In the genomic region with DNA sequence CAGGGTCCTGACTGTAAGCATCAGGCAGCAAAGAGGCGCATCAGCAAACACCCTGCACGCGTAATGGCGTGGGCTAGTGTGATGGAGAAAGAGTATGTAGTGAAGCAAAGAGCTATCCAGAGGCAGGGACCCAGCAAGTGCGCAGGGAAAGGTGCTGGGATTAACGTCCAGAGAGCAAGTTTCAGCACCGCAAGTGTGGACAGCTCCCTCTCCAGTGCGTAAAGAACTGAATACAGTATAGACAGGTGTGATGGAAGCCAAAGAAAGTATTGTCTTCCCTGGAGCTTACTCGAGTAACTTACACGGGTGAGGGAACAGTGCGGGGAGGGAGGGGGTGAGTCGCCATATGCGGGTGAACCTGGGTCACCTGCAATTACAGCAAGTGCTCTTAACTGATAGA, we compare ENCODE assay signal across 10 mouse cellular contexts.
DNase-seq lines count a peak whose midpoint lies in the region; ATAC-seq and TF ChIP-seq lines count a peak whose summit lies in the region.
"Had no signal": no experiment of that assay in that cellular context is flagged by ENCODE, and none has a peak within 500 bp of the region (broad histone marks: within the 10 kb centered on the region; RNA-seq: fewer than 3 reads in every experiment).

No protein-coding gene starts in this region.

- H3K27ac ChIP-seq in kidney, embryonic 14.5 days (ENCODE audit: low read depth, low read length): no peak overlapping the region
- 0 out of 2 replicates have a peak overlapping the region, but pooled peaks have one; percentile 18 for H3K27ac ChIP-seq in midbrain, postnatal 0 days (ENCODE audit: low read depth, low read length)
- H3K27ac ChIP-seq: lung, embryonic 15.5 days had no signal

- no peak overlapping the region for H3K9ac ChIP-seq in kidney, embryonic 14.5 days (ENCODE audit: low read depth, low read length)
- no peak overlapping the region for H3K9ac ChIP-seq in midbrain, postnatal 0 days (replicated peaks; ENCODE audit: low read length, poor library complexity, severe bottlenecking)
- H3K9ac ChIP-seq: lung, embryonic 15.5 days had no signal

- H3K36me3 ChIP-seq in kidney, embryonic 14.5 days (ENCODE audit: control insufficient read depth, insufficient read depth, low read length): no peaks in the 10 kb centered on the region
- H3K36me3 ChIP-seq in midbrain, postnatal 0 days (ENCODE audit: insufficient read depth, low read length): no peaks in the 10 kb centered on the region
- H3K36me3 ChIP-seq: G1E; lung, embryonic 15.5 days had no signal

- no peak for TF ChIP-seq CTCF in midbrain, postnatal 0 days (IDR thresholded peaks at IDR 0.05)

- H3K4me2 ChIP-seq in kidney, embryonic 14.5 days (replicated peaks; ENCODE audit: low read depth, low read length): no peak overlapping the region
- no peak overlapping the region for H3K4me2 ChIP-seq in midbrain, postnatal 0 days (ENCODE audit: low read depth, low read length, poor library complexity, severe bottlenecking)
- H3K4me2 ChIP-seq: lung, embryonic 15.5 days had no signal

- H3K4me3 ChIP-seq in kidney, embryonic 14.5 days (ENCODE audit: low read length): no peak overlapping the region
- no peak overlapping the region for H3K4me3 ChIP-seq in midbrain, postnatal 0 days (ENCODE audit: low read depth, low read length)
- H3K4me3 ChIP-seq: lung, embryonic 15.5 days had no signal

- peak; percentile 6 for DNase-seq in kidney, adult 11 months
- peak; percentile 55 to 57 for DNase-seq in adrenal gland, postnatal 36 days
- peak; percentile 80 for DNase-seq in kidney, postnatal 10 days
- DNase-seq in midbrain, postnatal 0 days (ENCODE audit: low spot score): no peak
- no peak for DNase-seq in natural killer cell, adult 2 months (ENCODE audit: low spot score in 2 of 2)

- H3K27me3 ChIP-seq in kidney, embryonic 14.5 days (ENCODE audit: control insufficient read depth, insufficient read depth, low read length): no peaks in the 10 kb centered on the region
- H3K27me3 ChIP-seq in midbrain, postnatal 0 days (ENCODE audit: insufficient read depth, low read length): no peaks in the 10 kb centered on the region
- H3K27me3 ChIP-seq: lung, embryonic 15.5 days had no signal

- 40% methylated on average over 13 of the region's 13 CpGs for WGBS in kidney, embryonic 14.5 days
- 50% methylated on average over 13 of the region's 13 CpGs for WGBS in midbrain, postnatal 0 days

- no peak; the same call in 1 of the 2 replicates for ATAC-seq in kidney, embryonic 14.5 days (ENCODE audit: low FRiP score, low TSS enrichment)
- no peak for ATAC-seq in midbrain, postnatal 0 days (ENCODE audit: low FRiP score)
- ATAC-seq in activated CD4-positive, CD25-positive, alpha-beta regulatory T cell, adult 4 months: no peak
- no peak for ATAC-seq in monocyte, adult 5-6 weeks (replicated peaks; ENCODE audit: insufficient number of reproducible peaks, low FRiP score, low TSS enrichment, poor library complexity, severe bottlenecking)

- H3K9me3 ChIP-seq in kidney, embryonic 14.5 days (ENCODE audit: control insufficient read depth, low read length): no peaks in the 10 kb centered on the region
- no peaks in the 10 kb centered on the region for H3K9me3 ChIP-seq in midbrain, postnatal 0 days (ENCODE audit: low read length)
- H3K9me3 ChIP-seq: lung, embryonic 15.5 days had no signal

- no peaks in the 10 kb centered on the region for H3K4me1 ChIP-seq in kidney, embryonic 14.5 days (ENCODE audit: control insufficient read depth, insufficient read depth, low read length)
- H3K4me1 ChIP-seq in midbrain, postnatal 0 days (ENCODE audit: insufficient read depth, low read length): peaks cover 11% of the 10 kb centered on the region; the same call in 1 of the 2 replicates
- H3K4me1 ChIP-seq: lung, embryonic 15.5 days had no signal

Comparison
In these comparisons a context has a peak if more than half of its experiments do, and no peak if none do; other contexts are left out.
1. DNase-seq: peak in kidney, adult 11 months (single experiment), adrenal gland, postnatal 36 days (2 of 2) and kidney, postnatal 10 days (single experiment); none in midbrain, postnatal 0 days (single experiment) and natural killer cell, adult 2 months (0 of 2).